Mouse (Mus musculus) thymus, adult 2 months (tissue): ENCODE measurements around the gene Rap2a.

Source experiments
- CTCF ChIP-seq: fragments of 200-500 bp; IDR thresholded peaks from 2 replicates; pipeline ENCODE4 v1.5.1; 2012; ENCODE audit warnings: mild to moderate bottlenecking, control low read depth, low read length, moderate library complexity, borderline replicate concordance; ENCODE audit not compliant: control insufficient read depth, poor library complexity, insufficient read depth; ENCODE audit errors: extremely low read depth
- POLR2A ChIP-seq: fragments of 200-500 bp; IDR thresholded peaks from 2 replicates; pipeline ENCODE4 v1.6.1; 2012; ENCODE audit warnings: mild to moderate bottlenecking, low read length, control low read depth, moderate library complexity; ENCODE audit not compliant: control insufficient read depth, poor library complexity, insufficient read depth; ENCODE audit errors: extremely low read depth

- TF ChIP-seq CTCF: no peak
- no peak for TF ChIP-seq POLR2A
Measured at GRCm38 (mm10) chr14:120466816-120467215, 11.4 kb upstream of the Rap2a start.
